Mouse (Mus musculus) frontal cortex, postnatal 10 days (tissue): ENCODE measurements at regions not wholly inside any gene's neighbourhood (a gene's known extent, or its start where the extent isn't known, plus 50 kb on each side); places are given as distances from the start of the nearest gene placed in this dataset.
A peak's percentile ranks its signal among the peaks of the same experiment; 100 is the strongest.

ENCODE experiments used
- DNase-seq, 2 experiments: peaks; one replicate each; pipeline ENCODE4 v3.0.0; 2022; ENCODE audit warnings: low spot score in 2 of 2, mixed read lengths in 1 of 2

DNA sequence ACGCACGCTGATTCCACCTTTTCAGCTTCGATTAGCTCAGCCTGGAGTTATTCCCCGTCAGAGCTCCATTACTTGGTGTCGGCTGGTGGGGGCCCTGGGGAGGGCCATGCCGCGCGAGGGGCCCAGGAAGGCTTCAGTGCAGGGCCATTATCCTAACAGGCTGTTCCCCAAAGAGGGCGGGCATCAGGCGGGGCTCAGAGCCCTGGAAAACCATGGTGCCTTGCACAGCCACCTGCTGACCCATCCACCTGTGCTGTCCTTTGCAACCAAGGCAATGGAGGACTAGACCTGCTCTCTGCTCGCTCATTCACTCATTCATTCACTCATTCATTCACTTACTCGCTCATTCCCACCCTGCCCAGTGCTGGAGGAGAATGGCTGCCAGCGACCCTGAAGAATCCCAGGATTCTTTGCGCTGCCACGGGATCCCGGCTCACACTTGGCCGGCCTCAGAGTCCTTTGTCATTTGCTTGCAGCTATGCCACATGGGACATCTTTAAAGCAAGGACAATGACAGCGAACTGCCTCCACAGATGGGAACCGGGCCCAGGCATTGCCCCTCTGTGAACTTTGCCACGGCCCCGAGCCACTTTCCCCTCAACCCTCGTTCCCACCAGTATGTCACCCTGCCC, 78.6 kb upstream of the Nkx1-1 start:
- no peak for DNase-seq

DNA sequence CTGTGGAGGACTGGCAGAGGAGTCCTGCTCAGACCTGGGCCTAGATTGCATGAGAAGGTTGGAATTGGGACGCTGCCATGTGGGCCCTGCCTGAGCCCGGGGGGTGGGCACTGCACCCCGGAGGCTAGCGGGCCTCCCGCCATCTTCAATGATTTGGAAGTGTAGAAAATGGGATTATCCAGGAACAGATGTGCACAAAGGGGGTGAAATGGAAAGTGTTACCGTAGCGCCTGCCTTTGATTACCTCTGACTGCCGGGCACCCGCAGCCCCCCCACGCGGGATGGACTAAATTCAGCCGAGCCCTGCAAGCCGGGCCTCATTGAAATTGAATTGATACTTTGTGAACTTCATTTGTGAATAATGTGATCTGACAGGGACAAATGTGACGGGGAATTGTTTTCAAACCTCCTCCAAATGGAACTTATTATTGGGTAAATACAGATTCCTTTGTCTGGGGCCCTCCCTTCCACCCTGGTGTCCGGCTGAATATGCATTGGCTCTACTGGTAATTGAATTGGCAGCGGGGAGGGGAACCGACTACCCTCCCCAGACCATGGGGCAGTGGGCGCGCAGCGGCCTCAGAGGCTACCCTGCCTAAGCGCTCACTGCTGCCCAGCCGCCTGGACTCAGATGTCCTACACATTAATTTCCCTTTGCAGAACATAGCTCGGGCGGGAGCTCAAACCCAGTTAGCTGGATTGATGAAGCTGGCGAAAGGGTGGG, 77.9 kb upstream of the Nkx1-1 start:
- no peak for DNase-seq

DNA sequence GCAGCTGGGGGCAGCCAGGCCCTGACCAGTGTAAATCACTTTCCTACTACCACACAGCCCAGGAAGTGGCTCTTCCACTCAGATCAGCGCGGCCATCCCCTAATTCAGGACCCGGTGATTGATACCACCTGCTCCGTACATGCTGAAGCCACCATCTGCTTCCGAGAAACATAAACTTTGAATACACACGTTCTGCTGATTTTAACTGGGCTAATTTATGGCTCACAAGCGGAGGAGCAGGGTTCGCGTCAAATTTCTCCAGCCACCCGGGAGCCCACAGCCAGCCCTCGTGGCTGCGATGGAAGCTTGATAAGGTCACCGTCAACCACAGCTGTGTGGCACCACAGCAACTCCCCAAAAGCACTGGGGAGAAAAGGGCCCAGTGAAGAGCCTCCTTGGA, 72.0 kb upstream of the Nkx1-1 start:
- no peak for DNase-seq

DNA sequence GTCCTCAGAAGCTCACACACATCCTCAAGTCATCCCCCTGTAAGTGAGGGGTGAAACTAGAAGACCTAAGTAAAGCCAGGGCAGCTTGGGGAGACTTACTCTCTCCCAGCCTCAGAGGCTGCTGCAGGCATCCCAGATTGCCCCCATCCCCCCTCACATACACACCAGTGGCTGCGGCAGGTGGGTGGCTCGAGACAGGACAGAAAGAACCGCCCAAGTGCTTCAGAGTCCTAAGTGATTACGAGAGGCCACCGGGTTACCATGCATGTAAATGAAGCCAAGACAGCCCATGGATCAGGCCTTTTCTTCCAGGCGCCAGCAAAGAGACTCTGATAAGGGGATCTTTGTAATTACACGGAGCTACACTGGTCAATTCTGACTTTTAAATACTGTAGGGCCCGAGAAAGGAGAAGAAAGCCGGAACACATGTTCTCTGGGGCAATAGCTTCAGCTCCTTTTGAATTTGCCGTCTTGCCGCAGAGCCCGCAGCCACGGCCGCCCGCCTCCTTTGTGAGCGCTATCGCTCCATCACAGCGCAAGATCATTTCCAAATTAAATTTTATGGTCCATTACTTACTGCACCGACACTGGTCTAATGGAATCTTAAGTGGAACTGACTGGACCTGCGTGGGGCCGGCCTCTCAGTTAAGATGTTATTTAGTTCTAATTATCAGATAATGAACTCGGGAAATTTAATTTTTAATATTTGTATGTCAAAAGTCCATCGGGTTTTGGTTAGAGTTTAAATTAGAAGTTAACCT, 68.1 kb upstream of the Nkx1-1 start:
- DNase-seq = no peak

DNA sequence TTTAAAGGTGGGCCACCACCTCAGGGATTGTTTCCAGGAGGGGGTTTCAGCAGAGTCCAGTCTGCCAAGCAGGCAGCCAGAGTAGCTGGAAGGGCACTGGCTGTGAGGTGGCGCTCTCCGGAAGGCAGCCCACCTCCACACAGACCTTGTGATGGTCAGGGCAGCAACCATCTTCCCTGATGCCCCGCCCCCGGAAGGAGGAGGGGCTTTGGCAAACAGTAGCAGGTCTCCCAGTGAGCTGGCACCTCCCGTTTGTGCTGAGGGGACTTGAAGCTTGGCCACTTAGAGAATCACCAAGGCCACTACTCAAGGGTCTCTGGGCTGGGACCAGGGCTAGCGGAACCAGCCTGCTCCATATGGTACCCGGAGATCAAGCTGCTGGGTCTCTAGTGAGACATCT, 67.4 kb upstream of the Nkx1-1 start:
- DNase-seq = no peak

DNA sequence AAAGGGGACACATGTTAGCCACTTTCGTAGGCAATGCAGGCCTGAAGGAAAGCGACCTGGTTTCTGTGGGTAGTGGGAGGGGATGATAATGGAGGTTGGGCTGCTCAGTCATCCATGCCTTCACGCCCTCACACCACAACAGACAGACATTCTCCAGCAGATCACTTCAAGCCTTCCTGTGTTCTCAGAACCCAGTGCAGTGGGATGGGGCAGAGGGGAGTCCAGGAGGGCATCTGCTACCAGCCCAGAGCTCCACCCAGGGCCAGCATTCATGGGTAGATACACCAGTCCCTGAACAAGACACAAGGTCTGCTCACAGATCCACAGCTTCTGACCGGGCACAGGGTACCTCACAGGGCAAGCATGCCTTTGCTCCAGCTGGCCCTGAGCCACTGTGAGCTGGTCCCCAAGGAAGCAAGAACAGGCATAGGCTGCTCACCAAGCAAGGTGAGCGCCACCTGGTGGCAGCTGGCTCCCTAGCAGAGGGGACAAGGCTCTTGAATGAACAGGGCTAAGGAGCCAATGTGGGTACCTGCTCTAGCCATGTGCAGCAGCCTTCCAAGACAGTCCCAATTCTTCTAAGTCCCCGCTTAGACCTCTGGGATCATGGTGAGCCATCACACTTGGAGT, 62.2 kb upstream of the Nkx1-1 start:
- peak; percentile 62 to 71 for DNase-seq

- no peak for DNase-seq
Measured at GRCm38 (mm10) chr5:33495276-33495675, 61.5 kb upstream of the Nkx1-1 start.

DNA sequence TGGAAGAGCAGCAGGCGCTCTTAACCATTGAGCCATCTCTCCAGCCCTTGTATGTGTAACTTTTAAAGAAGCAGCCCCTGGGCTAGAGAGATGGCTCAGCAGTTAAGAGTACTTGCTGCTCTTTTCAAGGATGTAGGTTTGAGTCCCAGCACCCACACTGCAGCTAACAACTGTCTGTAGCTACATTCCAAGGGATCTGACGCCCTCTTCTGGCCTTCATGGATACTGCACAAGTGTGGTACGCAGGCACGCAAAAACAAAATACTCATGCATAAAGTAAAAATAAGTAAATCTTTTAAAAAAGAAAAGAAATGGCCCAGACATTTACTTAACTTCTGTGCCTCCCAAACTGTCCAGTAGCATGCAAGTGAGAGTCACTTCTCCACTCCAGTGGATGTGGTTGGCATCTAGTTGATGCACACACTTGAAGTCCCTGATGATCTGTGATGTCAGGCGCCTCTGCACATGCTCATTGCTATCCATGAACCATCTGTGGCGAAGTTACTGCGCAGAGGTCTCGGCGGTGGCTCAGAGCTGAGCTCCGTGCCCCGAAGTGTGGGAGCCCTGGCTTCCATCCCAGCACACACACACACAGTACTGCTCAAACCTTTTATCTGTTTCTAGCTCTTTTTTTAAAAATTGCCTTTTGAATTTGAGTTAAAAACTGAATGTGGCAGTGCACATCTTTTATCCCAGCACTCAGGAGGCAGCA, 59.0 kb upstream of the Nkx1-1 start:
- DNase-seq = no peak

- DNase-seq = no peak
Measured at GRCm38 (mm10) chr5:33489286-33489685, 55.5 kb upstream of the Nkx1-1 start.

DNA sequence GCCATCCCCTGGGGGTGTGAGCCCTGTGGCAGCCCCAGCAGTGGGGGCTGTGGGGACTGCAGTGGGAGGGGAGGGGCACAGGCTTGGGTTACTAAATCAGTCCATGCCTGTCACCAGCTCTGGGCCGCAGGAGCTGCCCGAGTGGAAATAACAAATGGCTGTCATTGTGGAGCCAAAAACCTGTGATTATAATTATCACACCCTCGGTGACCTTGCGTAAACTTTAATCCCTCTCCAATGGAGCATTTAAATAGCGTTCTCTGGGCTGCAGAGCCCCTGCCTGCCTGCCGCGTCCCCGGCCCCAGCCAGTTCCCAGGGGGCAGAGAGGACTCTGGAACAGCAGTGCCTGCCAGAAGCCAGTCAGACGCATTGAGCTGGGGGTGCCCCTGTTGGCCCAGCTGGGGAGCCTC, 54.4 kb upstream of the Nkx1-1 start:
- DNase-seq = no peak

DNA sequence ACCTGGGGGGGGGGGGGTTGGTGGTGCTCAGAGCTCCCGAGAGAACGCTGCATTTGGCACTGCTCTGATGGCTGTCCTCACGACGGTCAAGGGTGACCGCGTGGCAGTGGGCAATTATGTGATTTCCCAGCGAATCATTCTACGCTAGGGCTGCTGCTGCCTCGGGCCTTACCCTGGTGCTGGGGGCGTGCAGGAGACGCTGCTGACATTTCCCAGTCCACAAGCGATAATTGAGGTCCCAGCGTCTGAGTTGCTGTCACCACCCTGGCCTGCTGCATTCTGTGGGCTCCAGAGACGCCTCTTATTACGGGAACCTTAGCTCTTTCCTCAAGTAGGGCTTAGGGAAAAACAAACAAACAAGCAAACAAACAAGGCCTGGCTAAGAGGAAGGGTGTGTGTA, 52.0 kb upstream of the Nkx1-1 start:
- no peak for DNase-seq
